Mouse (Mus musculus): ENCODE data around the gene Mrpl52.

Mrpl52 gene

GRCm38 (mm10) chr14:54471467-54471866 is 44.8 kb downstream of the Mrpl52 start:
- no peak for DNase-seq (ENCODE audit: low read depth, low spot score)

- no peak for DNase-seq (ENCODE audit: low read depth, low spot score)
Measured at GRCm38 (mm10) chr14:54472671-54473070, 46.0 kb downstream of the Mrpl52 start.

- DNase-seq (ENCODE audit: low read depth, low spot score): no peak
Measured at GRCm38 (mm10) chr14:54474744-54475143, 48.0 kb downstream of the Mrpl52 start.

GRCm38 (mm10) chr14:54475941-54476844 is 49.5 kb downstream of the Mrpl52 start, which contains the start of gene Rem2:
Rem2 (plus strand) TSS chr14:54476100.
- DNase-seq (ENCODE audit: low read depth, low spot score): no peak

GRCm38 (mm10) chr14:54477172-54477909 is 50.6 kb downstream of the Mrpl52 start:
- no peak for DNase-seq (ENCODE audit: low read depth, low spot score)

Data from skeletal muscle tissue, adult 2 months (tissue).